Mouse (Mus musculus) inflammation-experienced regulatory T-cells, adult 16 weeks (primary cell): Measurements from ENCODE around the gene Brcc3. TPM values are rescaled to one million over a fixed set of nuclear protein-coding genes. Genes with fewer than 3 reads are reported as not detected.

Experiments
- polyA plus RNA-seq: library from polyadenylated mRNA; unstranded; fragments of 100-300 nt; shearing (Covaris generic); gene quantifications from one replicate; pipeline ENCODE4 v1.2.1, GENCODE M21; 2017

The Brcc3 gene
- polyA plus RNA-seq, result 70.3 TPM

DNA sequence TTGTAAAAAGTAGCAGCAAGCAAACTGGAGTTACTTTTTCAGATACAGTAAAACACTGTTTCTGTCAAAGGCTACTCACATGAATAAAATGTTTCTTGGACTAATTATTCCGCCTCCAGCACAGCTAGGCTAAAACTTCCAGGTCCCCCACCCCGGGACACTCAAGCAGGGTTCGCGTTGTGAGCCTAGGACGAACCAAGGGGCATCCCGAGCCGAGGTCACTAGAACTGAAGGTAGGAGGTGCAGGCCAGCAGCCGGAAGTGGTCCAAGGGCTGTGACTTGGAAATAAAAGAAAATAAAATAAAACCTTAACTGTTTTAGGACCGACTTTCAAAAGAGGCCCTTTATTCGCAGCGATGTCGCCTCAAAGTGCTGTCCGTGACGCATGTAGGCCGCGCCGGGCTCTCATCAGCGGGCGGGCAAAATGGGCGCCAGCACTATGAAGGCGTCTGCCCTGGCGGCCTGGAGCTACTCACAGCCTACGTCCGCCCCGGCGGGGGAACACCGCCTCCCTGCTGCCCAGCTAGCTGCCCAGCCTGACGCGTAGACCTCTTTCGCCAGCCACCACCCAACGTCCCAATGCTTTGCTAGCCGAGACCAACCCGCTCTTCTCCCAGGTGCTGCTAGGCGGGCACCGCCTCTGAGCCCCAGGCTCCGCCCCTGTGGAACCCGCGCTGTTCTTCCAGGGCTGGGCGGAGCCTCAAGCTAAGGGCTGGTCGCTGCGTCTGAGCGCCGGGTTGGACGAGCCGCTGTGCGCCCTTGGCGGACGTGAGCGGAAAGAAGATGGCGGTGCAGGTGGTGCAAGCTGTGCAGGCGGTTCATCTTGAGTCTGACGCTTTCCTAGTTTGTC is at the start of gene Brcc3, which contains the start of the genes Cmc4 and Mtcp1:
Gene Brcc3, plus strand, starts transcription at position 693 of the 850 bp plus-strand sequence.
Gene Cmc4, minus strand, starts transcription at position 649 of the 850 bp plus-strand sequence.
Gene Mtcp1, minus strand, starts transcription at position 653 of the 850 bp plus-strand sequence.

GRCm38 (mm10) chrX:75382195-75382771 is 34.1 kb upstream of the Brcc3 start, which contains the start of the genes Fundc2 and F8:
Gene Fundc2, plus strand, starts transcription at chrX:75382399.
Gene F8, minus strand, starts transcription at chrX:75382615.

Other genes with a start within 250 kb of the Brcc3 start
- gene Fundc2, start 34.2 kb upstream of the Brcc3 start, polyA plus RNA-seq, result 67.3 TPM
- 1.1 TPM for gene F8, start 34.0 kb upstream of the Brcc3 start, polyA plus RNA-seq
- gene Cmc4, start within 50 bp of the Brcc3 start, polyA plus RNA-seq, result 23.5 TPM
- gene Mtcp1, start within 50 bp of the Brcc3 start, polyA plus RNA-seq, result 13.3 TPM
- 143 TPM for gene Vbp1, start 97.7 kb downstream of the Brcc3 start, polyA plus RNA-seq
- gene Rab39b, start 161.6 kb downstream of the Brcc3 start, polyA plus RNA-seq, result 3.3 TPM